27 mouse cellular contexts compared by ENCODE assay signal in genomic region chr5:66791161-66791560, GRCm38 (mm10). TPM values are rescaled to one million over a fixed set of nuclear protein-coding genes. Genes with fewer than 3 reads are reported as not detected.
DNase-seq lines count a peak whose midpoint lies in the region; ATAC-seq and TF ChIP-seq lines count a peak whose summit lies in the region.
"Had no signal": no experiment of that assay in that cellular context is flagged by ENCODE, and none has a peak within 500 bp of the region (broad histone marks: within the 10 kb centered on the region; RNA-seq: fewer than 3 reads in every experiment).

No protein-coding gene starts in this region.

- no peak overlapping the region for H3K27ac ChIP-seq in hindbrain, embryonic 16.5 days (ENCODE audit: low read depth, low read length)
- H3K27ac ChIP-seq in hindbrain, embryonic 12.5 days: no peak overlapping the region
- no peak overlapping the region for H3K27ac ChIP-seq in cerebellum, adult 2 months (ENCODE audit: insufficient read depth, low read length)
- H3K27ac ChIP-seq: heart, adult 2 months; limb, embryonic 15.5 days; liver, embryonic 13.5 days; midbrain, embryonic 10.5 days; neural tube, embryonic 12.5 days had no signal

- no peaks in the 10 kb centered on the region for H3K4me1 ChIP-seq in hindbrain, embryonic 16.5 days (ENCODE audit: control insufficient read depth, insufficient read depth, low read depth, low read length)
- H3K4me1 ChIP-seq in hindbrain, embryonic 12.5 days: no peaks in the 10 kb centered on the region
- peaks cover 11% of the 10 kb centered on the region for H3K4me1 ChIP-seq in cerebellum, adult 2 months (ENCODE audit: control insufficient read depth, insufficient read depth, low read length)
- H3K4me1 ChIP-seq: heart, embryonic 12.5 days; liver, embryonic 13.5 days; midbrain, embryonic 10.5 days; neural tube, embryonic 12.5 days had no signal

- 74% methylated on average over 6 of the region's 6 CpGs for WGBS in hindbrain, embryonic 16.5 days
- 85% methylated on average over 6 of the region's 6 CpGs for WGBS in hindbrain, embryonic 12.5 days
- 4% methylated on average over 6 of the region's 6 CpGs for WGBS in cerebellum, adult 2 months

- no peaks in the 10 kb centered on the region for H3K27me3 ChIP-seq in hindbrain, embryonic 16.5 days (replicated peaks; ENCODE audit: control insufficient read depth, insufficient read depth, low read length)
- H3K27me3 ChIP-seq in hindbrain, embryonic 12.5 days: no peaks in the 10 kb centered on the region
- H3K27me3 ChIP-seq in cerebellum, adult 2 months (ENCODE audit: control insufficient read depth, insufficient read depth, low read length): no peaks in the 10 kb centered on the region
- H3K27me3 ChIP-seq: limb, embryonic 15.5 days; liver, embryonic 13.5 days; neural tube, embryonic 12.5 days had no signal

- H3K9me3 ChIP-seq in hindbrain, embryonic 16.5 days (ENCODE audit: control insufficient read depth, low read length): no peaks in the 10 kb centered on the region
- no peaks in the 10 kb centered on the region for H3K9me3 ChIP-seq in hindbrain, embryonic 12.5 days (replicated peaks)
- H3K9me3 ChIP-seq: heart, embryonic 12.5 days; limb, embryonic 15.5 days; liver, embryonic 13.5 days; midbrain, embryonic 10.5 days had no signal

- ATAC-seq in hindbrain, embryonic 16.5 days: peak; percentile 54
- ATAC-seq in hindbrain, embryonic 12.5 days (ENCODE audit: low FRiP score): no peak
- ATAC-seq: CD4-positive, CD25-positive, alpha-beta regulatory T cell, adult 4 months; forebrain, embryonic 14.5 days; intestine, postnatal 0 days; midbrain, embryonic 16.5 days had no signal

- H3K36me3 ChIP-seq in hindbrain, embryonic 16.5 days (ENCODE audit: control insufficient read depth, insufficient read depth, low read length): no peaks in the 10 kb centered on the region
- no peaks in the 10 kb centered on the region for H3K36me3 ChIP-seq in hindbrain, embryonic 12.5 days
- H3K36me3 ChIP-seq: heart, embryonic 12.5 days; limb, embryonic 15.5 days; liver, embryonic 13.5 days; midbrain, embryonic 10.5 days; neural tube, embryonic 12.5 days had no signal

- no peak for TF ChIP-seq CTCF in cerebellum, adult 2 months (IDR thresholded peaks at IDR 0.05; ENCODE audit: borderline replicate concordance, insufficient read depth, low read depth, low read length)

- TF ChIP-seq POLR2A in cerebellum, adult 2 months (IDR thresholded peaks at IDR 0.05; ENCODE audit: borderline replicate concordance, insufficient read depth, low read length): no peak

- H3K4me3 ChIP-seq in hindbrain, embryonic 16.5 days (ENCODE audit: low read length): no peak overlapping the region
- H3K4me3 ChIP-seq in hindbrain, embryonic 12.5 days: no peak overlapping the region
- H3K4me3 ChIP-seq in cerebellum, adult 2 months (replicated peaks; ENCODE audit: insufficient read depth, low read depth, low read length): no peak overlapping the region
- H3K4me3 ChIP-seq: heart, adult 2 months; heart, embryonic 12.5 days; limb, embryonic 15.5 days; liver, embryonic 13.5 days; midbrain, embryonic 10.5 days; myocyte; neural tube, embryonic 12.5 days had no signal

- peak; percentile 15 for DNase-seq in cerebellum, adult 11 months
- DNase-seq in cerebellum, adult 2 months: peak; percentile 51 to 71
- DNase-seq in cerebellum, postnatal 14 days: peak; percentile 50 to 75
- no peak for DNase-seq in layer of hippocampus, adult 9-10 months (ENCODE audit: low spot score)
- no peak for DNase-seq in layer of hippocampus, postnatal 36 days
- DNase-seq: adrenal gland, postnatal 14 days; heart, adult 2 months; heart, postnatal 4 days; kidney, postnatal 14 days; liver, embryonic 13.5 days; lung, adult 18-20 months; lung, postnatal 10 days; right cerebral cortex, adult 18-20 months; right cerebral cortex, postnatal 4 days; thymus, adult 2 months; thymus, postnatal 36 days had no signal

- H3K9ac ChIP-seq in hindbrain, embryonic 16.5 days (ENCODE audit: low read depth, low read length): no peak overlapping the region
- H3K9ac ChIP-seq in hindbrain, embryonic 12.5 days: no peak overlapping the region
- H3K9ac ChIP-seq: heart, embryonic 12.5 days; limb, embryonic 15.5 days; liver, embryonic 13.5 days; neural tube, embryonic 12.5 days had no signal

- H3K4me2 ChIP-seq in hindbrain, embryonic 16.5 days (ENCODE audit: low read length): no peak overlapping the region
- no peak overlapping the region for H3K4me2 ChIP-seq in hindbrain, embryonic 12.5 days (replicated peaks)
- H3K4me2 ChIP-seq: heart, embryonic 12.5 days; limb, embryonic 15.5 days; liver, embryonic 13.5 days; neural tube, embryonic 12.5 days had no signal

RNA-seq across cellular contexts. Expression of gene Limch1, which starts 45.5 kb away (rescaled TPM):
- 48.4 and 50.1 TPM in 2 replicates for polyA plus RNA-seq in hindbrain, embryonic 16.5 days (2015; fragmentation: Nextera tagmentation; extraction: Ambion mirVana)
- 64.0 and 64.9 TPM in 2 replicates for polyA plus RNA-seq in hindbrain, embryonic 12.5 days (2016; fragmentation: Nextera tagmentation; extraction: Ambion mirVana)
- polyA plus RNA-seq in cerebellum, adult 2 months (2012; rRNA removed): 66.2 and 68.1 TPM in 2 replicates
- 100 to 1,000 TPM; 119 to 142 TPM for total RNA-seq in layer of hippocampus, postnatal 36 days (2021)
- polyA plus RNA-seq: CD4-positive, CD25-positive, alpha-beta regulatory T cell, adult 4 months had no signal

Comparison
In these comparisons a context has a peak if more than half of its experiments do, and no peak if none do; other contexts are left out.
1. DNase-seq: peak in cerebellum, adult 11 months (single experiment), cerebellum, adult 2 months (2 of 2) and cerebellum, postnatal 14 days (2 of 2); none in layer of hippocampus, adult 9-10 months (single experiment) and layer of hippocampus, postnatal 36 days (0 of 2).